Mouse (Mus musculus) testis, postnatal 14 days (tissue): Measurements from ENCODE around the gene Il12rb2.

Experiments
- DNase-seq: peaks from one replicate; pipeline ENCODE4 v3.0.0; 2021; ENCODE audit warnings: low spot score

Gene Il12rb2

GRCm38 (mm10) chr6:67375982-67376391, at the start of gene Il12rb2:
Gene Il12rb2 (minus strand): TSS chr6:67376188.
- no peak for DNase-seq

DNA sequence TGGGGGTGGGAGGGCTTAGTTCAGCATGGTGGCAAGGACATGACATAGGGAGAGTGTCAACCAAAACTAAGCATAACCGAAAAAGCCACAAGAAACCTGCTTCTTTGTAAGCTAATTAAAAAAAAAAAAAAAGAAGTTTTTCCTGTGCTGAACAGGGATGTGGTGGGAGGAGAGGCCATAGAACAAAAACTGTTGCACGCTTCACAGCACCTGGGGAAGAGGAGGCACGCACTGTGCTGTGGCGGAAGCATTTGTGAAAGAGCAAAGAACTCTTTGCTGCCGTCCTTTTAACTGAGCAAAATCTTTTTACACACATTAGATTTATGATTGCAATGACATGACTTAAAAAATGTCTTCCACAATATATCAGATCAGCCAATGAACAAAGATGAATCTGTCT, 45.8 kb upstream of the Il12rb2 start:
- DNase-seq, result no peak

DNA sequence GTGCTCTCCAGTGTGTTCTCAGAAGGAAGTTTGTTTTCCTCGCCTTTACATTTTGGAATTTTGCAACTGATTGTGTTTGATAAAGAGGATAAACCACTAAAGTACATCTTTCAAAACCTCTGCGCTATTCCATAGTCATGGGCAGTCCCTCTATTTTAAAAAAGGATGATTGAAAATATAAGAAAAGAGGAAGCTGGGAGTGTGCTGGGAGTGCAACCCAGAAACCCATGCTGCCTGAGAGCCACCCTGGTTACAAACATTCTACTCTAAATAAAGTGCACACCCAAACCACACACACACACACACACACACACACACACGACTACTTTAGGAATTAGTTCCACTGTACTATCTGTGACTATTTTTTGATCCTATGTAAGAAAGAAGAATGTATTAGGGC, 40.6 kb upstream of the Il12rb2 start:
- DNase-seq, result no peak

GRCm38 (mm10) chr6:67415276-67415675, 39.3 kb upstream of the Il12rb2 start:
- DNase-seq, result no peak

GRCm38 (mm10) chr6:67413378-67413777, 37.4 kb upstream of the Il12rb2 start:
- DNase-seq, result no peak

DNA sequence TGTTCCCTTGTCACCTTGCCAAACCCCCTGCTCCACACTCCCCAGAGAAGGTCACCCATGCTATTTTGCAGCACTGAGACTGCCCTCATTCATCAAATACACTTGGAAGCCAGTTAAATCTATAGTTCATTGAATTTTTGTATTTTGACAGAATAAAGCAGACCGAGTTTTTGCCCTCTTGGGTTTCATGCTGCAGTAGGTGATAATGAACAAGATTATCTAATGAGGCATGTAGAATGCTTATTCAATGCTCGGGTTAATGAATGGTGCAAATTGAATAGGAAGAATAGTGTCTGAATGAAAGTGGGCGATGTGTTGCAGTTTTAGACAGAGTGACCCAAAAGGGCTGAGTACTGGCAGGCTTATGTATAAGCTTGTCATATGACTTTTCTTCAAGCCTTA, 29.3 kb upstream of the Il12rb2 start:
- DNase-seq, result no peak

DNA sequence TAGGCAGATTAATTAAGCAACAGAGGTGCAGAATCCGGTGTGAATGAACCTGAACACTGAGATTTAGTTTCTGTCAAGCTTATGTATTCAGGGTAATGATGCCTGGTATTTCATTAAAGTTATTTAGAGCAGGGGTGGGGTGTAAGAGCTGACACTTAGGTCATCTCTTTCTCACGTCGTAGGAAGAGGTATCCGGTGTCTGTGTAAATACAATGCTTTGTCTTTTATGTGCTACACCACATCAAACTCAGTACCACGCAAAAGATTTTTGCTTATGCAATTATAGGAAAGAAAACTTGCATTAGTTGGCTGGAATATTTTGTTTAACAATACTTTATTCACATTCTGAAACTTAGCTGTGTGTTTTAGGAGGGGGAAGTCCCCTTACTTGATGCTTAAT, 23.6 kb upstream of the Il12rb2 start:
- no peak for DNase-seq

DNA sequence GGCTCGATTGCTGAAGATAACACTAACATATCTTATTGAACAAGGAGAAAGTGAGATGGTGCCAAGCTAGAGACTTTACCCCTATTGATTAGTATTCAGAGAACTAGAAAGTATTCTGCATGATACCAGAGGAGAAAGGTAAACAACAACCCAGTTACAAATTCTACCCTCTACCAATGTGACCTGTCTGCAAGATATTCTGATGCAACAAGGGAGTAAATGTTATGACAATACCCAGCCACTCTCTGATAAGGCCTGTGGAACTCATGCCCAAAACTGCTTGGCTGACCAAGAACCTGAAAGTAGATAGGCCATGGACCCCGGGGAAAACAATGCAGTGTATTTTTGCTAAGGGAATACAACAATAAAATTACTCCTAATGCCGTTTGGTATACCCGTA, 10.2 kb downstream of the Il12rb2 start:
- DNase-seq, result no peak

- no peak for DNase-seq
Observed at GRCm38 (mm10) chr6:67348065-67348464, 27.9 kb downstream of the Il12rb2 start.

DNA sequence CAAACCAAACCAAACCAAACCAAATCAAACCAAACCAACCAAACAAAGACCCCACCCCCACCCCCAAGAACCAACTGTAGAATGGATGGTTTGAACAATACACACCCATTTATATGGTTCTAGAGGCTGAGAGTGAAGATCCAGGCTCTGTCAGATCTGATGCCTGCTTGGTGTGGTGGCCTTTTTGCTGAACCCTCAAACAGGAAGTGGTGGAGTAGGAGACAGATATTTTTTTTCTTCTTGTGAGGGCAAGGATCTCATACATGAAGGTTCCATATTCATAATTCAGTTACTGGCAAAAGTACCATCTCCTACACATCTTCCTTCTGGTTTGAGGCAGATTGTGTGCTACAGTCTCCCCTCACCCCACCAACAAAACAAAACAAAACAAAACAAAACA, 36.5 kb downstream of the Il12rb2 start:
- DNase-seq, result no peak

- no peak for DNase-seq
Observed at GRCm38 (mm10) chr6:67337943-67338342, 38.0 kb downstream of the Il12rb2 start.

- no peak for DNase-seq
Observed at GRCm38 (mm10) chr6:67323788-67324187, 52.2 kb downstream of the Il12rb2 start.

DNA sequence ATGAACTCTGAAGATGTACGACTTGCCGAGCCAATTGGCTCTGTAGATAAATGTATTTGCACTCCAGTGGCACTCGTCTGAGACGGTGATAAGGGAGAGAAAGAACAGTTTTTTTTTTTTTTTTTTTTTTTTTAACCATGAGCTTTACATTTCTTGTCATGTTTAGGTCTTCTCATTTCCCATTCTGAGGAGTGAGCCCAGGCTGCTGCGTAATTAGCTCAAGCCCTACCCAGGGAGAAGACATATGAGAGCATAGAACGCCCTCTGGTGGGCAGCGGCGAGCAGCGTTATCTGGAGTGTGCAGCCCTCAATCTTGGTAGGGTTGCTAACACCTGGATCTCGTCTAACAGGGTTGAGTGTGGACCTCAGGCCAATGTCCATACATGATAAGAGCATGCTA, 57.5 kb downstream of the Il12rb2 start:
- DNase-seq, result peak; percentile 60

DNA sequence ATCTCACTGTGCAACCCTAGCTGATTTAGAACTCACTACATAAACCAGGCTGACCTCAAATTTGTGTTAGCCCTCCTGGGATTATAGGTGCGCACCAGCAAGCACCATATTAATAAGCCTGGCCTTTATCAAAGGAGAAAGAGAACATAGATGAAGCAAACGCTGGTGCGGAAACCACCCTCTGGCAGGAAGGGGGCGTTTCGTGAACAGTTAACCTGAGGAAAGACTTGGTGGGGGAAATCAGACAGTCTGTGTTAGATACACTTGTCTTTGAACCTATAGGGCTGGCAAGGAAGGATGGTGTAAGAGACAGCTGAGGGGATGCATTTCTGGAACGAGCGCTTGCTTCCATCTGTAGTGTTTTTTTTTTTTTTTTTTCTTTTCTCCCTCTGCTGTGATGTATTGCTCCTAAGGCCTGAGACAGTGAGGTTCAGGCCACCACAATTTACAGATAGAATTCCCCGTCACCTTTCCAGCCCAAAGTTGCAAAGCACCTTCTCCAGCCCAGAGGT, 58.1 kb downstream of the Il12rb2 start:
- no peak for DNase-seq

- no peak for DNase-seq
Observed at GRCm38 (mm10) chr6:67317068-67317467, 58.9 kb downstream of the Il12rb2 start.

GRCm38 (mm10) chr6:67314697-67315096, 61.3 kb downstream of the Il12rb2 start:
- DNase-seq, result no peak

- DNase-seq, result no peak
Observed at GRCm38 (mm10) chr6:67309752-67310151, 66.2 kb downstream of the Il12rb2 start.

DNA sequence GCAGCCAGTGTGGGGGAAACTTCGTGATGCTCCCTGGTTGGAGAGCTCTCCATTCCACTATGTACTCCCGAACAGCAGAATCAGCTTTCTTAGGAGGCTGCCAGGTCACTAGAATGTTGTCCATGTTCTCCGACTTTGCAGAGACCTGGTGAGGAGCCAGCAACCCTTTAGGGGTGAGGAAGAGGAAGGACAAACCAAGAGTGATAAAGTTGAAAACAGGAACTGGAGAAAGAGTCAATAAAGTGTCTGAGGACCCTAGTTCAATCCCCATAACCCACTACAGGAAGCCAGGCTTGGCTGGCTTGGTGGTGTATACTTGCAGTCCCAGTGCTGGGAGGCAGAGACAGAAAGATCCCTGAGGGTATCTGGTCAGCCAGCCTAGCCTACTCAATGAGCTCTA, 67.0 kb downstream of the Il12rb2 start:
- no peak for DNase-seq

DNA sequence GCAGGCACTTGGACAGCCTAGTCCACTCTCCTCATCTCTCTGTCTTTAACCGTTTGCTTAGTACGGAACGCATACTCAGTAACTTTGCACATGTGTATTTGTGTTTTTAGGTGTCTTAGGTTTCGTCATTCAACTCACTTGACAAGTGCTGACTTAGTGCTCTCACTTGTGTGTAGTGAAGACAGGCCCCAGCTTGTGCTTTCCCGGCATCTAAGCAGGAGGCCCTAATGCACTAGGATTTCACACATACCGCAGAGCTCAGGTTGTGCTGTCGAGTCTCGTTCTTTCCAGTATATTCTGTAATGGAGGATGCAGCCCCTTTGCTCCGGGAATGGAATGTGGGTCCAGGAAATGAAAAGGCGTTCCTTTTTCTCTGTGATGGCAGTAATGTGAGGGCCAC, 72.8 kb downstream of the Il12rb2 start:
- DNase-seq, result no peak

- no peak for DNase-seq
Observed at GRCm38 (mm10) chr6:67302471-67302870, 73.5 kb downstream of the Il12rb2 start.

GRCm38 (mm10) chr6:67301230-67301629, 74.8 kb downstream of the Il12rb2 start:
- no peak for DNase-seq

DNA sequence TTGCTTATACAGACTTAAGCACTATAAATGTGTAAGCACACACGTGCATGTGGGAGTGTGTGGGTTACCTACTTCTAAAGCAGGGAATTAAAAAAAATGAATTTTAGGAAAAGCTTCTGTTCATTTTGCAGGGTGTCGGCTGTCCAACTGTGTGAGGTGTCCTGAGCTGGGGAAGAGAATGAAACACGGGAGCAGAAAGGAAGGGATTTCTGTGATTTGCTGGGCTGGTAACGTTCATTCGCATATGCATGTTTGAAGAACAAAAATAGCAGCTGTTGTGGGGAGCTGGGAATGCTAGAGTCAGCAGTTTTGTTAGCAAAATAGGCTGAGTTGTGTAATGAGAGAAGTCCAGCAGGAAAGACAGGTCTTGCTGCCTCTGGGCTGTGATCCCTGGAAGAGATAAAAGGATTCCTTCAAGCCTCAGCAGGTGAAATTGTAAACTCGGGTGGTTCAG, 75.3 kb downstream of the Il12rb2 start:
- DNase-seq, result no peak

DNA sequence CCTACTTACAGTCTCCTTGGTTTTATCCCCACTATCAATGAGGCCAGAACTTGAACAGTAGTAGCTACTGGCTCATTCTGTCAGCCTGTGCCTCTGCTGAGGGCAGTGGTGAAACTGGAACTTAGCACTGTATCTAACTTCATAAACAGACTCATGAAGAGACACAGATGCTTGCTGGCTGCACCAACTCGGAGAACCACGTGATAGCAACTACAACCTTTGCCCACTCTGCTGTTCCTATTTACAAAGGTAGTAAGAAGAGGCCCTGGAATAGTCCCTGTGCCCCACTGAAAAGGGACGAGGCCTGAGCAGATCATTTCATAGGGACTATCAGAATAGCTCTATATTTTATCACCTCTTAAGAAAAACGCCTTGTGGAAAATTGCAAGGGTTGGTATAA, 75.7 kb downstream of the Il12rb2 start:
- DNase-seq, result no peak

- DNase-seq, result no peak
Observed at GRCm38 (mm10) chr6:67298742-67299141, 77.2 kb downstream of the Il12rb2 start.

DNA sequence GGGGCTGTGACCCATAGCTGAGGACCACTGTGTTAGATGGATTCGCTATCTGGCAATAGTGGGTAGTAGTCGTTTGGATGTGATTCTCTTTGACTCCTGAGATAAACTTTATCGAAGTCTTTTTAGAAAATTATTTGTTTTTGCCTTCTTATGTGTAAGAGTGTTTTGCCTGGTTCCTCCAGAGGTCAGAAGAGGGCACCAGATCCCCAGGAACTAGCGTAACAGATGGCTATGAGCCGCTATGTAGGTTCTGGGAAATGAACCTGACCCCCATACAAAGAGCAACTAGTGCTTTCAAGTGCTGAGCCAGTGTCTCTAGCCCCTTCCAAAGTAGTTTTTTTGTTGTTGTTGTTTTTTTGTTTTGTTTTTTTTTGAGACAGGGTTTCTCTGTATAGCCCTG, 79.9 kb downstream of the Il12rb2 start:
- no peak for DNase-seq
